Mouse (Mus musculus) small intestine, adult 2 months (tissue): Measurements from ENCODE around the gene Uba7. TPM values are rescaled to one million over a fixed set of nuclear protein-coding genes. Genes with fewer than 3 reads are reported as not detected.
"Not testable (repeated sequence)": the region's sequence is repeated elsewhere in the genome, so short reads cannot be mapped to it uniquely, and the experiment has no call there.

Source experiments
- H3K27ac ChIP-seq: fragments of 200-500 bp; 2 replicates; pipeline ENCODE4 v1.5.1; 2012; ENCODE audit warnings: low read depth, low read length, control low read depth, inconsistent platforms; ENCODE audit not compliant: insufficient read depth
- H3K27me3 ChIP-seq: fragments of 200-500 bp; 2 replicates; pipeline ENCODE4 v1.6.1; 2012; ENCODE audit warnings: mild to moderate bottlenecking, moderate library complexity, low read length, inconsistent platforms; ENCODE audit not compliant: control insufficient read depth, insufficient read depth
- H3K36me3 ChIP-seq: fragments of 200-500 bp; 2 replicates; pipeline ENCODE4 v1.6.1; 2012; ENCODE audit warnings: mild to moderate bottlenecking, low read length, control low read depth, inconsistent platforms; ENCODE audit not compliant: control insufficient read depth, insufficient read depth
- H3K4me1 ChIP-seq: fragments of 200-500 bp; 2 replicates; pipeline ENCODE4 v1.6.1; 2012; ENCODE audit warnings: low read length, inconsistent platforms, mixed read lengths; ENCODE audit not compliant: control insufficient read depth, insufficient read depth, insufficient read length
- H3K4me3 ChIP-seq: fragments of 200-500 bp; 2 replicates; pipeline ENCODE4 v1.5.1; 2012; ENCODE audit warnings: low read depth, mild to moderate bottlenecking, control low read depth, inconsistent platforms, low read length, moderate library complexity
- CTCF ChIP-seq: fragments of 200-500 bp; IDR thresholded peaks from 2 replicates; pipeline ENCODE4 v1.5.1; 2012; ENCODE audit warnings: low read depth, mild to moderate bottlenecking, control low read depth, inconsistent platforms, low read length, moderate library complexity, mixed read lengths; ENCODE audit not compliant: insufficient replicate concordance, insufficient read length; ENCODE audit errors: extremely low read depth
- POLR2A ChIP-seq: fragments of 200-500 bp; IDR thresholded peaks from 2 replicates; pipeline ENCODE4 v1.6.1; 2012; ENCODE audit warnings: low read depth, mild to moderate bottlenecking, control low read depth, inconsistent platforms, low read length, moderate library complexity
- WGBS: fragments of 180-500 bp; shearing (Covaris S2); methylation state at CpG from one replicate; pipeline ENCODE4 v1.1.7; 2018; 5-methylcytosine and 5-hydroxymethylcytosine counted together
- polyA plus RNA-seq: library from polyadenylated mRNA; depleted of rRNA; stranded (reverse); fragments of >200 nt; gene quantifications from 2 replicates; pipeline ENCODE4 v1.2.3, GENCODE M21; 2012; rRNA removed

Uba7 gene
- polyA plus RNA-seq, 1 experiment = 131 TPM

GRCm38 (mm10) chr9:108010385-108010784, 35.1 kb downstream of the Uba7 start:
- Histone ChIP-seq H3K4me3 (no peak overlapping the region), H3K36me3 (peaks cover 11% of the 10 kb centered on the region; the same call in 1 of the 2 replicates)
- TF ChIP-seq POLR2A (no peak), CTCF (no peak)

GRCm38 (mm10) chr9:108013577-108013976, 38.3 kb downstream of the Uba7 start:
- WGBS = 96% methylated on average over 2 of the region's 2 CpGs
- H3K27me3 ChIP-seq, H3K4me1 ChIP-seq, H3K4me3 ChIP-seq, H3K27ac ChIP-seq: not testable (repeated sequence)
- peaks cover 13% of the 10 kb centered on the region; the same call in 1 of the 2 replicates for H3K36me3 ChIP-seq

More at GRCm38 (mm10) chr9:108010385-108010784, 35.1 kb downstream of the Uba7 start:
- no peak overlapping the region for H3K27ac ChIP-seq
- H3K27me3 ChIP-seq = no peaks in the 10 kb centered on the region
- H3K4me1 ChIP-seq = no peaks in the 10 kb centered on the region

GRCm38 (mm10) chr9:108017127-108017526, 41.8 kb downstream of the Uba7 start:
- TF ChIP-seq POLR2A = no peak
- TF ChIP-seq CTCF = no peak
- H3K4me1 ChIP-seq = no peaks in the 10 kb centered on the region
- 78% methylated on average over 3 of the region's 3 CpGs for WGBS
- H3K27me3 ChIP-seq = no peaks in the 10 kb centered on the region
- H3K4me3 ChIP-seq = no peak overlapping the region
- H3K27ac ChIP-seq = no peak overlapping the region
- H3K36me3 ChIP-seq = peaks cover 13% of the 10 kb centered on the region; the same call in 1 of the 2 replicates

- H3K27ac ChIP-seq = no peak overlapping the region
- H3K27me3 ChIP-seq = no peaks in the 10 kb centered on the region
- peaks cover 2% of the 10 kb centered on the region; the same call in 1 of the 2 replicates for H3K4me1 ChIP-seq
- WGBS = 90% methylated on average over 1 of the region's 1 CpGs
- TF ChIP-seq CTCF = no peak
- no peak for TF ChIP-seq POLR2A
- peaks cover 17% of the 10 kb centered on the region for H3K36me3 ChIP-seq
- H3K4me3 ChIP-seq = no peak overlapping the region
These were observed 45.4 kb downstream of the Uba7 start for GRCm38 (mm10) chr9:108020741-108021140.

DNA sequence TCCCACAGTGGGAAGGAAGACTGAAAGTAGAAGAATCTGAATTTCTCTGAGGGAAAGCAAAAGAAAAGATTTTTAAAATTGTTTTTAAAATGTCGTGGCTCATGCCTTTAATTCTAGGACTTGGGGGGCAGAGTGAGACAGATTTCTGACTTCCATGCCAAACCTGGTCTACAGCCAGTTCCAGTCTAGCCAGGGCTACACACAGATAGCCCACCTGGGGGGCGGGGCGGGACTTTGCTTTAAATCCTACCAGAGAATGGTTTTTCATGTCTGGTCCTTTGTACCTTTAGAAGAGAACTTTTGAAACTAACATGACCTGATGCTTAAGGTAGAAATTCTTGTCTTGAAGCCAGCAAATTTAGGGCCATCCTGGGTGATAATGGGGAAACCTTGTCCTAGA, 47.9 kb downstream of the Uba7 start:
- no peak for TF ChIP-seq CTCF
- no peak for TF ChIP-seq POLR2A
- 85% methylated on average over 3 of the region's 3 CpGs for WGBS
- Histone ChIP-seq H3K36me3 (peaks cover 24% of the 10 kb centered on the region), H3K4me1 (peaks cover 2% of the 10 kb centered on the region; the same call in 1 of the 2 replicates), H3K27ac (no peak overlapping the region), H3K4me3 (no peak overlapping the region), H3K27me3 (no peaks in the 10 kb centered on the region)

DNA sequence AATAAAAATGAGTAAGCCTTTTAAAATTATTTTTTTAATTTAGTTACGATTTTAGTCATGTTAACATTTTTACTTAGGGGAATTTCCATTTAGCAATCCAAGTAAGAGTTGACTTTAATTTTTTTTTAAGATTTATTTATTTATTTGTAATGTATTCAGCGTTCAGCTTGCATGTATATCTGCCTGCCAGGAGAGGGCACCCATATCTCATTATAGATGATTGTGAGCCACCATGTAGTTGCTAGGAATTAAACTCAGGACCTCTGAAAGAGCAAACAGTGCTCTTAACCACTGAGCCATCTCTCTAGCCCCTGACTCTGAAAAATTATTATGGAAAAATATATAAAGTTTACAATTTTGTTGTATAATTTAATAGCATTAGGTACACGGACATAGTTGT, 51.3 kb downstream of the Uba7 start:
- Histone ChIP-seq H3K27ac (no peak overlapping the region), H3K4me1 (peaks cover 2% of the 10 kb centered on the region; the same call in 1 of the 2 replicates), H3K27me3 (no peaks in the 10 kb centered on the region), H3K36me3 (peaks cover 36% of the 10 kb centered on the region), H3K4me3 (no peak overlapping the region)
- 84% methylated on average over 3 of the region's 3 CpGs for WGBS
- TF ChIP-seq POLR2A (no peak), CTCF (no peak)

DNA sequence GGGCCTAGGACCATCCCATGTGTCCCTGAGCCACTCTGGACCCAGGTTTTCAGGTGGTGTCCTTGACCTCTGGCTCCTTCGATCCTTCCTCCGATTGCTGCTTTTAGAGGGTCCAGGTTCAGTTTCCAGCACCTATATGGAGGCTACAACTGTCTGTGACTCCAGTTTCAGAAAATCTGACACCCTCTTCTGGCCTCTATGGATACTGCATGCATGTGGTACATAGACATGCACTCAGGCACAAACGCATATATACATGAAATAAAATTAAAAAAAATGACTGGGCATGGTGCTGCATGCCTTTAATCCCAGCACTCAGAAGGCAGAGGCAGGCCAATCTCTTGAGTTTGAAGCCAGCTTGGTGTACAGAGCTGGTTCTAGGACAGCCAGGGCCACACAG, 52.6 kb downstream of the Uba7 start:
- Histone ChIP-seq H3K4me3 (no peak overlapping the region), H3K27me3 (no peaks in the 10 kb centered on the region), H3K4me1 (peaks cover 2% of the 10 kb centered on the region; the same call in 1 of the 2 replicates), H3K36me3 (peaks cover 46% of the 10 kb centered on the region), H3K27ac (no peak overlapping the region)
- 96% methylated on average over 3 of the region's 3 CpGs for WGBS
- TF ChIP-seq POLR2A (no peak), CTCF (no peak)

DNA sequence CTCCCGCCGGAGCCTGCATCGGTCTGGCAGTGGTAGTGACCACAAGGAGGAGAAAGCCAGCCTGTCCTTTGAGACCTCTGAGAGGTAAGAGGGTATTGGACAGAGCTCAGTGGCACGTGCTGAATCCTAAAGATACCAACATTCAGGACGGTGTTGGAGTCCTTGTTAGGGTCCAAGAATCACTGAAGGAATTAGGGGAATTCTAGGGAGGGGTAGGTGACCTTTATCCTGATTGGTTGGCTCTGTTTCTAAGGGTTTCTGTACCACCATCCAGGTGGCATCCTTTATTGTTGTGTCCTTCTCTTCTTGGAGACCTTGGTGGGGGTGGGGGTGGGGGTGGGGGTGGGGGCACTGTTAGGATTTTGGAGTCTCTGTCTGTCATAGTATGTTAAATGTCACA, 56.8 kb downstream of the Uba7 start:
- Histone ChIP-seq H3K4me3 (no peak overlapping the region), H3K4me1 (peaks cover 18% of the 10 kb centered on the region; the same call in 1 of the 2 replicates), H3K27ac (no peak overlapping the region), H3K27me3 (no peaks in the 10 kb centered on the region), H3K36me3 (peaks cover 39% of the 10 kb centered on the region)
- WGBS = 88% methylated on average over 5 of the region's 5 CpGs
- TF ChIP-seq POLR2A (no peak), CTCF (no peak)

Other genes starting within 250 kb of the Uba7 start
- 18.0 and 48.9 TPM in 2 replicates for gene Rbm5, start 204.5 kb upstream of the Uba7 start, polyA plus RNA-seq
- gene Rbm6, start 102.3 kb upstream of the Uba7 start, polyA plus RNA-seq = 4.2 and 16.4 TPM in 2 replicates
- 59.0 and 147 TPM in 2 replicates for gene Mon1a, start 87.4 kb upstream of the Uba7 start, polyA plus RNA-seq
- gene Mst1r, start 68.6 kb upstream of the Uba7 start, polyA plus RNA-seq = 46.4 and 94.7 TPM in 2 replicates
- not detected in 2 replicates for gene Actl11, start 47.0 kb upstream of the Uba7 start, polyA plus RNA-seq
- gene Camkv, start 39.8 kb upstream of the Uba7 start, polyA plus RNA-seq = 0.35 TPM in 1 of 2 replicates, not detected in the other
- gene Traip, start 25.4 kb upstream of the Uba7 start, polyA plus RNA-seq = 0.74 and 1.5 TPM in 2 replicates
- gene Gm20661, start 7.6 kb downstream of the Uba7 start, polyA plus RNA-seq = not detected in 2 replicates
- gene Inka1, start 10.4 kb downstream of the Uba7 start, polyA plus RNA-seq = 3.1 and 6.0 TPM in 2 replicates
- gene Cdhr4, start 17.0 kb downstream of the Uba7 start, polyA plus RNA-seq = 1.3 and 2.3 TPM in 2 replicates
- gene Gm20662, start 20.8 kb downstream of the Uba7 start, polyA plus RNA-seq = 0.46 TPM in 1 of 2 replicates, not detected in the other
- gene Ip6k1, start 27.0 kb downstream of the Uba7 start, polyA plus RNA-seq = 70.7 and 160 TPM in 2 replicates
- 34.5 and 56.7 TPM in 2 replicates for gene Gmppb, start 73.7 kb downstream of the Uba7 start, polyA plus RNA-seq
- gene Amigo3, start 77.7 kb downstream of the Uba7 start, polyA plus RNA-seq = 6.1 and 12.0 TPM in 2 replicates
- 0.18 and 0.35 TPM in 2 replicates for gene Mst1, start 104.9 kb downstream of the Uba7 start, polyA plus RNA-seq
- gene Rnf123, start 107.8 kb downstream of the Uba7 start, polyA plus RNA-seq = 48.3 and 86.7 TPM in 2 replicates
- gene Apeh, start 119.1 kb downstream of the Uba7 start, polyA plus RNA-seq = 127 and 189 TPM in 2 replicates
- gene Bsn, start 214.9 kb downstream of the Uba7 start, polyA plus RNA-seq = 0.94 and 1.4 TPM in 2 replicates